Mouse (Mus musculus): Measurements from ENCODE around the gene Zbed3. TPM values are rescaled to one million over a fixed set of nuclear protein-coding genes. Genes with fewer than 3 reads are reported as not detected.

Zbed3 gene
- 1 to 10 TPM; 5.5 to 6.7 TPM for polyA plus RNA-seq (2017; shearing (Covaris generic))

GRCm38 (mm10) chr13:95323400-95323799 lies at the start of gene Zbed3:
Gene Zbed3 (plus strand): TSS chr13:95323612.

GRCm38 (mm10) chr13:95374701-95375553 lies 51.5 kb downstream of the Zbed3 start, which contains the start of gene Aggf1:
Gene Aggf1 (minus strand): TSS chr13:95375352.

Other genes with a start within 250 kb of the Zbed3 start
- gene Pde8b, start 73.3 kb upstream of the Zbed3 start, polyA plus RNA-seq (2017; shearing (Covaris generic)), result 1 to 10 TPM in 1 of 2 experiments, under 1 TPM in 1; 0.64 to 1.1 TPM
- 10 to 100 TPM; 49.4 to 49.7 TPM for gene Aggf1, start 51.7 kb downstream of the Zbed3 start, polyA plus RNA-seq (2017; shearing (Covaris generic))
- gene Crhbp, start 121.3 kb downstream of the Zbed3 start, polyA plus RNA-seq (2017; shearing (Covaris generic)), result under 1 TPM in 1 of 2 experiments, not detected in 1; 0.38 TPM
- gene S100z, start 155.1 kb downstream of the Zbed3 start, polyA plus RNA-seq (2017; shearing (Covaris generic)), result not detected
- gene F2rl1, start 201.6 kb downstream of the Zbed3 start, polyA plus RNA-seq (2017; shearing (Covaris generic)), result 10 to 100 TPM; 19.5 to 33.7 TPM